Mouse (Mus musculus): ENCODE data around the gene Dixdc1. TPM values are rescaled to one million over a fixed set of nuclear protein-coding genes. Genes with fewer than 3 reads are reported as not detected.

The Dixdc1 gene
- polyA plus RNA-seq, 1 experiment from 2014 or later = 3.7 TPM

GRCm38 (mm10) chr9:50714188-50714587 lies 25.1 kb downstream of the Dixdc1 start:
- H3K9ac ChIP-seq (replicated peaks) = no peak overlapping the region

GRCm38 (mm10) chr9:50711337-50711736 lies 28.0 kb downstream of the Dixdc1 start:
- no peak overlapping the region for H3K27ac ChIP-seq (ENCODE audit: low read depth)
- no peaks in the 10 kb centered on the region for H3K27me3 ChIP-seq (ENCODE audit: insufficient read depth, low read length)
- 51% methylated on average over 4 of the region's 4 CpGs for WGBS (ENCODE audit: insufficient replicate concordance)
- H3K4me1 ChIP-seq (ENCODE audit: insufficient read depth) = 0 out of 2 replicates have a peak, but pooled peaks cover 3% of the 10 kb centered on the region
- H3K4me2 ChIP-seq (ENCODE audit: low read depth, low read length) = no peak overlapping the region
- H3K36me3 ChIP-seq (replicated peaks; ENCODE audit: insufficient read depth, low read length) = no peaks in the 10 kb centered on the region
- ATAC-seq = no peak
- no peak for DNase-seq
- no peak for TF ChIP-seq CTCF (IDR thresholded peaks at IDR 0.05; ENCODE audit: low read depth)
- H3K9ac ChIP-seq (replicated peaks) = no peak overlapping the region
- no peak overlapping the region for H3K4me3 ChIP-seq (ENCODE audit: low read depth, low read length)
- no peaks in the 10 kb centered on the region for H3K9me3 ChIP-seq (ENCODE audit: low read length)

More at GRCm38 (mm10) chr9:50714188-50714587, 25.1 kb downstream of the Dixdc1 start:
- H3K27ac ChIP-seq (ENCODE audit: low read depth) = no peak overlapping the region
- H3K9me3 ChIP-seq (ENCODE audit: low read length) = no peaks in the 10 kb centered on the region
- no peak for ATAC-seq
- H3K4me2 ChIP-seq (ENCODE audit: low read depth, low read length) = no peak overlapping the region
- no peaks in the 10 kb centered on the region for H3K36me3 ChIP-seq (replicated peaks; ENCODE audit: insufficient read depth, low read length)
- H3K4me3 ChIP-seq (ENCODE audit: low read depth, low read length) = no peak overlapping the region
- H3K27me3 ChIP-seq (ENCODE audit: insufficient read depth, low read length) = no peaks in the 10 kb centered on the region
- H3K4me1 ChIP-seq (ENCODE audit: insufficient read depth) = 0 out of 2 replicates have a peak, but pooled peaks cover 3% of the 10 kb centered on the region
- no peak for TF ChIP-seq EP300 (IDR thresholded peaks at IDR 0.05; ENCODE audit: low read depth)
- no peak for TF ChIP-seq CTCF (IDR thresholded peaks at IDR 0.05; ENCODE audit: low read depth)
- WGBS (ENCODE audit: insufficient replicate concordance) = 45% methylated on average over 4 of the region's 4 CpGs
- no peak for DNase-seq

- no peak overlapping the region for H3K4me2 ChIP-seq (ENCODE audit: low read depth, low read length)
- DNase-seq (no peak), ATAC-seq (no peak)
- H3K27me3 ChIP-seq (ENCODE audit: insufficient read depth, low read length) = no peaks in the 10 kb centered on the region
- no peak overlapping the region for H3K9ac ChIP-seq (replicated peaks)
- WGBS (ENCODE audit: insufficient replicate concordance) = 20% methylated on average over 2 of the region's 2 CpGs
- no peak overlapping the region for H3K4me3 ChIP-seq (ENCODE audit: low read depth, low read length)
- no peak overlapping the region for H3K27ac ChIP-seq (ENCODE audit: low read depth)
- H3K4me1 ChIP-seq (ENCODE audit: insufficient read depth) = 0 out of 2 replicates have a peak, but pooled peaks cover 3% of the 10 kb centered on the region
- no peaks in the 10 kb centered on the region for H3K9me3 ChIP-seq (ENCODE audit: low read length)
- TF ChIP-seq EP300 (IDR thresholded peaks at IDR 0.05; ENCODE audit: low read depth) (no peak), CTCF (IDR thresholded peaks at IDR 0.05; ENCODE audit: low read depth) (peak; percentile 58)
- no peaks in the 10 kb centered on the region for H3K36me3 ChIP-seq (replicated peaks; ENCODE audit: insufficient read depth, low read length)
Observed at GRCm38 (mm10) chr9:50709108-50709507, 30.2 kb downstream of the Dixdc1 start.

- H3K27me3 ChIP-seq (ENCODE audit: insufficient read depth, low read length) = peaks cover 6% of the 10 kb centered on the region
- no peak overlapping the region for H3K27ac ChIP-seq (ENCODE audit: low read depth)
- TF ChIP-seq CTCF (IDR thresholded peaks at IDR 0.05; ENCODE audit: low read depth) = no peak
- no peak for TF ChIP-seq EP300 (IDR thresholded peaks at IDR 0.05; ENCODE audit: low read depth)
- 0 out of 2 replicates have a peak, but pooled peaks cover 5% of the 10 kb centered on the region for H3K4me1 ChIP-seq (ENCODE audit: insufficient read depth)
- no peaks in the 10 kb centered on the region for H3K9me3 ChIP-seq (ENCODE audit: low read length)
- ATAC-seq (no peak), DNase-seq (no peak)
- no peaks in the 10 kb centered on the region for H3K36me3 ChIP-seq (replicated peaks; ENCODE audit: insufficient read depth, low read length)
- no peak overlapping the region for H3K4me2 ChIP-seq (ENCODE audit: low read depth, low read length)
- no peak overlapping the region for H3K4me3 ChIP-seq (ENCODE audit: low read depth, low read length)
- WGBS (ENCODE audit: insufficient replicate concordance) = 62% methylated on average over 6 of the region's 6 CpGs
- H3K9ac ChIP-seq (replicated peaks) = no peak overlapping the region
Observed at GRCm38 (mm10) chr9:50704907-50705306, 34.4 kb downstream of the Dixdc1 start.

- ATAC-seq = peak; percentile 89
- Histone ChIP-seq H3K27me3 (ENCODE audit: insufficient read depth, low read length) (peaks cover 38% of the 10 kb centered on the region), H3K27ac (ENCODE audit: low read depth) (peak overlapping the region; percentile 30), H3K4me3 (ENCODE audit: low read depth, low read length) (no peak overlapping the region), H3K9ac (replicated peaks) (no peak overlapping the region), H3K36me3 (replicated peaks; ENCODE audit: insufficient read depth, low read length) (no peaks in the 10 kb centered on the region), H3K4me2 (ENCODE audit: low read depth, low read length) (no peak overlapping the region), H3K9me3 (ENCODE audit: low read length) (no peaks in the 10 kb centered on the region), H3K4me1 (ENCODE audit: insufficient read depth) (peaks cover 8% of the 10 kb centered on the region; the same call in 1 of the 2 replicates)
- 40% methylated on average over 11 of the region's 11 CpGs for WGBS (ENCODE audit: insufficient replicate concordance)
- TF ChIP-seq CTCF (IDR thresholded peaks at IDR 0.05; ENCODE audit: low read depth) (0 out of 2 replicates have a peak, but pooled peaks have one; percentile 17), EP300 (IDR thresholded peaks at IDR 0.05; ENCODE audit: low read depth) (no peak)
- DNase-seq = peak; percentile 63
Observed at GRCm38 (mm10) chr9:50700921-50701691, 38.2 kb downstream of the Dixdc1 start.

- ATAC-seq = no peak
- Histone ChIP-seq H3K9me3 (ENCODE audit: low read length) (no peaks in the 10 kb centered on the region), H3K9ac (replicated peaks) (no peak overlapping the region), H3K4me3 (ENCODE audit: low read depth, low read length) (peak overlapping the region; percentile 45), H3K36me3 (replicated peaks; ENCODE audit: insufficient read depth, low read length) (no peaks in the 10 kb centered on the region), H3K27me3 (ENCODE audit: insufficient read depth, low read length) (peaks cover 38% of the 10 kb centered on the region), H3K27ac (ENCODE audit: low read depth) (no peak overlapping the region), H3K4me1 (ENCODE audit: insufficient read depth) (peaks cover 8% of the 10 kb centered on the region; the same call in 1 of the 2 replicates), H3K4me2 (ENCODE audit: low read depth, low read length) (peak overlapping the region; percentile 73)
- DNase-seq = peak; percentile 44
- no peak for TF ChIP-seq EP300 (IDR thresholded peaks at IDR 0.05; ENCODE audit: low read depth)
- TF ChIP-seq CTCF (IDR thresholded peaks at IDR 0.05; ENCODE audit: low read depth) = no peak
- WGBS (ENCODE audit: insufficient replicate concordance) = 2% methylated on average over 53 of the region's 70 CpGs
Observed at GRCm38 (mm10) chr9:50698418-50699409, 40.6 kb downstream of the Dixdc1 start.

Data from liver, postnatal 0 days (tissue).